Mouse (Mus musculus) embryonic facial prominence, embryonic 11.5 days (tissue): Measurements from ENCODE around the gene Synpo2l. TPM values are rescaled to one million over a fixed set of nuclear protein-coding genes. Genes with fewer than 3 reads are reported as not detected.

Experiments
- ATAC-seq: fragments of 200-750 bp; cut with Nextera tagmentation; replicated peaks from 2 replicates; pipeline ENCODE4 v1.8.0; 2017; ENCODE audit warnings: low read depth; ENCODE audit not compliant: insufficient number of reproducible peaks, low FRiP score, low TSS enrichment
- DNase-seq: peaks from one replicate; pipeline ENCODE4 v3.0.0-alpha.2; 2015; ENCODE audit warnings: low spot score
- H3K27ac ChIP-seq: fragments of 300-500 bp; sonication (generic); replicated peaks from 2 replicates; pipeline ENCODE4 v1.5.1; 2014; ENCODE audit warnings: mild to moderate bottlenecking, low read depth, low read length, control low read depth
- H3K27me3 ChIP-seq: fragments of 300-500 bp; sonication (generic); 2 replicates; pipeline ENCODE4 v1.6.1; 2014; ENCODE audit warnings: mild to moderate bottlenecking, low read length, moderate library complexity, mixed read lengths; ENCODE audit not compliant: control insufficient read depth, insufficient read depth
- H3K36me3 ChIP-seq: fragments of 300-500 bp; sonication (generic); replicated peaks from 2 replicates; pipeline ENCODE4 v1.6.1; 2014; ENCODE audit warnings: low read depth, mild to moderate bottlenecking, low read length, moderate library complexity, mixed read lengths; ENCODE audit not compliant: control insufficient read depth, insufficient read depth
- H3K4me1 ChIP-seq: fragments of 300-500 bp; sonication (generic); 2 replicates; pipeline ENCODE4 v1.6.1; 2014; ENCODE audit warnings: low read length, mixed read lengths; ENCODE audit not compliant: control insufficient read depth, insufficient read depth
- H3K4me2 ChIP-seq: fragments of 300-500 bp; sonication (generic); 2 replicates; pipeline ENCODE4 v1.6.1; 2014; ENCODE audit warnings: low read depth, mild to moderate bottlenecking, control low read depth, low read length, moderate library complexity
- H3K4me3 ChIP-seq: fragments of 300-500 bp; sonication (generic); 2 replicates; pipeline ENCODE4 v1.5.1; 2014; ENCODE audit warnings: low read depth, low read length, control low read depth
- H3K9ac ChIP-seq: fragments of 300-500 bp; sonication (generic); replicated peaks from 2 replicates; pipeline ENCODE4 v1.6.1; 2014; ENCODE audit warnings: mild to moderate bottlenecking, control low read depth, low read length
- H3K9me3 ChIP-seq: fragments of 300-500 bp; sonication (generic); replicated peaks from 2 replicates; pipeline ENCODE4 v1.6.1; 2016; ENCODE audit warnings: mild to moderate bottlenecking, low read length, inconsistent platforms, mixed read lengths; ENCODE audit not compliant: control insufficient read depth
- WGBS: fragments of 180-500 bp; shearing (Covaris S2); extraction: QIAGEN DNeasy Blood & Tissue Kit; methylation state at CpG from one replicate; pipeline ENCODE4 v1.1.7; 2014; 5-methylcytosine and 5-hydroxymethylcytosine counted together
- polyA plus RNA-seq: library from polyadenylated mRNA; unstranded; fragments of >200 nt; fragmentation: Nextera tagmentation; extraction: Ambion mirVana; gene quantifications from 2 replicates; pipeline ENCODE4 v1.2.1, GENCODE M21; 2014

Synpo2l gene
- polyA plus RNA-seq, 1 experiment from 2014 or later = 2.2 TPM

GRCm38 (mm10) chr14:20673735-20674063 lies 5.5 kb upstream of the Synpo2l start:
- WGBS = 8% methylated on average over 13 of the region's 13 CpGs

GRCm38 (mm10) chr14:20672990-20673389 lies 4.8 kb upstream of the Synpo2l start:
- H3K9me3 ChIP-seq = no peaks in the 10 kb centered on the region
- no peak overlapping the region for H3K27ac ChIP-seq
- no peak overlapping the region for H3K4me2 ChIP-seq
- ATAC-seq (no peak), DNase-seq (peak; percentile 49)
- H3K36me3 ChIP-seq = 0 out of 2 replicates have a peak, but pooled peaks cover 2% of the 10 kb centered on the region
- 90% methylated on average over 2 of the region's 2 CpGs for WGBS
- no peaks in the 10 kb centered on the region for H3K4me1 ChIP-seq
- H3K9ac ChIP-seq = no peak overlapping the region
- no peaks in the 10 kb centered on the region for H3K27me3 ChIP-seq
- no peak overlapping the region for H3K4me3 ChIP-seq

More at GRCm38 (mm10) chr14:20673735-20674063, 5.5 kb upstream of the Synpo2l start:
- Histone ChIP-seq H3K27ac (peak overlapping the region; percentile 16; the same call in 1 of the 2 replicates), H3K9ac (peak overlapping the region; percentile 42), H3K4me3 (peak overlapping the region; percentile 69), H3K27me3 (no peaks in the 10 kb centered on the region), H3K4me2 (peak overlapping the region; percentile 37), H3K4me1 (no peaks in the 10 kb centered on the region), H3K9me3 (no peaks in the 10 kb centered on the region), H3K36me3 (peaks cover 2% of the 10 kb centered on the region; the same call in 1 of the 2 replicates)
- ATAC-seq (peak; percentile 51; the same call in 1 of the 2 replicates), DNase-seq (no peak)

- Histone ChIP-seq H3K4me2 (no peak overlapping the region), H3K27ac (no peak overlapping the region), H3K36me3 (no peaks in the 10 kb centered on the region), H3K4me3 (no peak overlapping the region), H3K9ac (no peak overlapping the region), H3K27me3 (no peaks in the 10 kb centered on the region), H3K4me1 (no peaks in the 10 kb centered on the region), H3K9me3 (no peaks in the 10 kb centered on the region)
- WGBS = 59% methylated on average over 1 of the region's 1 CpGs
- ATAC-seq = no peak
- DNase-seq = no peak
Measured at GRCm38 (mm10) chr14:20667469-20667868, 685 bp downstream of the Synpo2l start.

GRCm38 (mm10) chr14:20664436-20664835 lies 3.7 kb downstream of the Synpo2l start:
- DNase-seq = peak; percentile 6
- Histone ChIP-seq H3K27ac (no peak overlapping the region), H3K4me1 (no peaks in the 10 kb centered on the region), H3K9me3 (no peaks in the 10 kb centered on the region), H3K27me3 (peaks cover 2% of the 10 kb centered on the region; the same call in 1 of the 2 replicates), H3K36me3 (no peaks in the 10 kb centered on the region), H3K4me2 (no peak overlapping the region), H3K9ac (peak overlapping the region; percentile 25; the same call in 1 of the 2 replicates), H3K4me3 (no peak overlapping the region)
- 59% methylated on average over 3 of the region's 3 CpGs for WGBS
- ATAC-seq = no peak

GRCm38 (mm10) chr14:20663601-20664000 lies 4.6 kb downstream of the Synpo2l start:
- no peaks in the 10 kb centered on the region for H3K36me3 ChIP-seq
- no peak overlapping the region for H3K4me2 ChIP-seq
- no peak overlapping the region for H3K4me3 ChIP-seq
- no peaks in the 10 kb centered on the region for H3K9me3 ChIP-seq
- H3K27ac ChIP-seq = no peak overlapping the region
- DNase-seq (no peak), ATAC-seq (no peak)
- WGBS = 70% methylated on average over 2 of the region's 2 CpGs
- H3K4me1 ChIP-seq = no peaks in the 10 kb centered on the region
- peaks cover 2% of the 10 kb centered on the region; the same call in 1 of the 2 replicates for H3K27me3 ChIP-seq
- H3K9ac ChIP-seq = peak overlapping the region; percentile 9; the same call in 1 of the 2 replicates

- peaks cover 2% of the 10 kb centered on the region; the same call in 1 of the 2 replicates for H3K27me3 ChIP-seq
- WGBS = 82% methylated on average over 3 of the region's 3 CpGs
- H3K36me3 ChIP-seq = no peaks in the 10 kb centered on the region
- H3K27ac ChIP-seq = no peak overlapping the region
- no peak overlapping the region for H3K4me3 ChIP-seq
- ATAC-seq = no peak
- DNase-seq = no peak
- H3K9me3 ChIP-seq = no peaks in the 10 kb centered on the region
- H3K4me1 ChIP-seq = no peaks in the 10 kb centered on the region
- H3K9ac ChIP-seq = no peak overlapping the region
- no peak overlapping the region for H3K4me2 ChIP-seq
Measured at GRCm38 (mm10) chr14:20662740-20663139, 5.4 kb downstream of the Synpo2l start.

GRCm38 (mm10) chr14:20661661-20662331 lies 6.4 kb downstream of the Synpo2l start:
- Histone ChIP-seq H3K36me3 (no peaks in the 10 kb centered on the region), H3K4me3 (peak overlapping the region; percentile 62), H3K27ac (peak overlapping the region; percentile 70), H3K4me2 (peak overlapping the region; percentile 88), H3K9ac (peak overlapping the region; percentile 81), H3K9me3 (no peaks in the 10 kb centered on the region), H3K4me1 (no peaks in the 10 kb centered on the region), H3K27me3 (peaks cover 2% of the 10 kb centered on the region; the same call in 1 of the 2 replicates)
- 8% methylated on average over 19 of the region's 19 CpGs for WGBS
- ATAC-seq = no peak
- DNase-seq = peak; percentile 31
